Mouse (Mus musculus) neural tube, embryonic 13.5 days (tissue): ENCODE data around the gene Tnxb. TPM values are rescaled to one million over a fixed set of nuclear protein-coding genes. Genes with fewer than 3 reads are reported as not detected.

Experiments used
- ATAC-seq: fragments of 200-750 bp; cut with Nextera tagmentation; 2 replicates; pipeline ENCODE4 v1.8.0; 2017; ENCODE audit warnings: low read depth, mild to moderate bottlenecking, moderate TSS enrichment, moderate library complexity
- H3K27ac ChIP-seq: fragments of 300-500 bp; sonication (generic); replicated peaks from 2 replicates; pipeline ENCODE4 v1.5.1; 2015; ENCODE audit warnings: moderate library complexity, mild to moderate bottlenecking, inconsistent platforms
- H3K27me3 ChIP-seq: fragments of 300-500 bp; sonication (generic); 2 replicates; pipeline ENCODE4 v1.6.1; 2015; ENCODE audit warnings: mild to moderate bottlenecking, inconsistent platforms
- H3K36me3 ChIP-seq: fragments of 300-500 bp; sonication (generic); 2 replicates; pipeline ENCODE4 v1.6.1; 2015; ENCODE audit warnings: mild to moderate bottlenecking, inconsistent platforms
- H3K4me1 ChIP-seq: fragments of 300-500 bp; sonication (generic); replicated peaks from 2 replicates; pipeline ENCODE4 v1.6.1; 2015; ENCODE audit warnings: inconsistent platforms
- H3K4me2 ChIP-seq: fragments of 300-500 bp; sonication (generic); 2 replicates; pipeline ENCODE4 v1.6.1; 2015; ENCODE audit warnings: inconsistent platforms, mild to moderate bottlenecking, moderate library complexity
- H3K4me3 ChIP-seq: fragments of 300-500 bp; sonication (generic); 2 replicates; pipeline ENCODE4 v1.5.1; 2015; ENCODE audit warnings: mild to moderate bottlenecking, inconsistent platforms
- H3K9ac ChIP-seq: fragments of 300-500 bp; sonication (generic); 2 replicates; pipeline ENCODE4 v1.6.1; 2015; ENCODE audit warnings: moderate library complexity, mild to moderate bottlenecking, inconsistent platforms
- H3K9me3 ChIP-seq: fragments of 300-500 bp; sonication (generic); 2 replicates; pipeline ENCODE4 v1.6.1; 2016; ENCODE audit warnings: inconsistent platforms
- WGBS: fragments of 180-500 bp; shearing (Covaris S2); methylation state at CpG from one replicate; pipeline ENCODE4 v1.1.7; 2015; 5-methylcytosine and 5-hydroxymethylcytosine counted together
- polyA plus RNA-seq: library from polyadenylated mRNA; unstranded; fragments of >200 nt; fragmentation: Nextera tagmentation; extraction: Ambion mirVana; gene quantifications from 2 replicates; pipeline ENCODE4 v1.2.1, GENCODE M21; 2015

Gene Tnxb
- polyA plus RNA-seq, 1 experiment from 2014 or later, result 0.11 TPM

DNA sequence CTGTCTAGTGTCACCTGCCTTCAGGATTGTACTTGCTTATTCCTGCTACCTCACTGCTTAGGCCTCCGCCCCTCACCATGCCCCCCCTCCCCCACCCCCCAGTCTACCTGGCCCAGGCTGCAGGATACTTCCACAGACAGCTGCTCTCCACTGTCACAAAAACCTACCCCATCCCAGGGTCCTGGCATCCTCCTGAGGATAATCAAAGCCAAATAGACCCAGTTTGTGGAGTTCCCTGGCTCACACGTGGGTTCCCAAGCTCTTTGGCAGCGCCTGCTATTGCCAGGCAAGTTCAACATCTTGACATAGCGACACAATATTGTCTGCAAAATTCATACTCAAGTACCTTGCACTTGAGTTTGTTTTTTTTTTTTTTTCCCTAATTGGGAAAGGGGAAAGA, 10.3 kb downstream of the Tnxb start:
- no peaks in the 10 kb centered on the region for H3K9me3 ChIP-seq
- WGBS, result 81% methylated on average over 4 of the region's 4 CpGs
- H3K4me3 ChIP-seq, result no peak overlapping the region
- peaks cover 19% of the 10 kb centered on the region; the same call in 1 of the 2 replicates for H3K4me1 ChIP-seq
- peaks cover 21% of the 10 kb centered on the region for H3K27me3 ChIP-seq
- H3K9ac ChIP-seq, result no peak overlapping the region
- H3K4me2 ChIP-seq, result no peak overlapping the region
- no peaks in the 10 kb centered on the region for H3K36me3 ChIP-seq
- no peak for ATAC-seq
- H3K27ac ChIP-seq, result no peak overlapping the region

DNA sequence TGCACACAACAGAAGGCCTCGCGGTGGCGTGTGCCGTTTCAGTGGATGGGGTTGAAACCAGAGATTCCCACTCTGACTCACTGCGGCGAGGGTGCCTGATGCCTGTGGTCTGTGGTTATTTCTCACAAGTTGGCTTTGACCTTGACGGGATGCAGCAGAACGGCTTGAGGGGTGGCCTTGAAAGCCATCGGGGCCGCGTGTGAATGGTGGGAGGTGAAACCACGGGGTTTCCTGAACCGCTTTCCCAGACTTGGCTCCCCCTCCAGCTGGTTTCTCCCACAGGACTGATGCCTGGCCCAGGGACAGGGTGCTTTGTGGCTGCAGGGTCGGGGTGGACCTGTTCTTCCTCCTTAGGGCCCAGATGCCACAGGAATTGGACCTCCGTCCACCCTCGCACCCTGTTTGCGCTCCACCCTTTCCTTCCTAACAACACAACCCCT, 10.8 kb downstream of the Tnxb start:
- 79% methylated on average over 17 of the region's 17 CpGs for WGBS
- Histone ChIP-seq H3K27ac (no peak overlapping the region), H3K9me3 (no peaks in the 10 kb centered on the region), H3K4me2 (no peak overlapping the region), H3K27me3 (peaks cover 16% of the 10 kb centered on the region), H3K36me3 (no peaks in the 10 kb centered on the region), H3K4me1 (peaks cover 19% of the 10 kb centered on the region; the same call in 1 of the 2 replicates), H3K4me3 (no peak overlapping the region), H3K9ac (no peak overlapping the region)
- ATAC-seq, result no peak

DNA sequence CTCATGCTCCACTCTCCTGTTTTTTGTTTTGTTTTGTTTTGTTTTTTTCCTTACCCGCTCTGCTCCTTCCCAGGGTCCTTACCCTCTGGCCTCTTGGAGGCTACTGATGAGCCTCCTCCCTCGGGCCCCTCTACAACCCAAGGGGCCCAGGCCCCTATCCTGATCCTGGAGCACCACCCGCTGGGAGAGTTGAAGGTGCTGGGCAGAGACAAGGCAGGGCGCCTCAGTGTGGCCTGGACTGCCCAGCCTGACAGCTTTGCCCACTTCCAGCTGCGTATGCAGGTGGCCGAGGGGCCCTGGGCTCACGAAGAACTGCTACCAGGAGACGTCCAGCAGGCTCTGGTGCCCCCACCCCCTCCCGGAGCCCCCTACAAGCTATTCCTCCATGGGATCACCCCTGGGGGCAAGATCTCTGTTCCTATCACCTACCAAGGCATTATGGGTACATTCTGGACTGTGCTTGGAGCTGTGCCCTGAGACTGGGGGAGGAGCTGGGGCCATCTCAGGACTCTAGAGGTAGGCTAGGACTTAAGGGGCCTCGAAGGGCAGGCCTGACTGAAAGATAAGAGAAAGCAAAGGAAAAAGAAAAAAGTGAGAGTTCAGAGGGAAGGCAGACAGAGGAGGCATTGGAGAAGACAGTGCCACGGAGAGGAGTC, 11.7 kb downstream of the Tnxb start:
- Histone ChIP-seq H3K36me3 (no peaks in the 10 kb centered on the region), H3K9ac (no peak overlapping the region), H3K4me3 (no peak overlapping the region), H3K27me3 (peaks cover 15% of the 10 kb centered on the region), H3K9me3 (no peaks in the 10 kb centered on the region), H3K4me1 (peaks cover 19% of the 10 kb centered on the region; the same call in 1 of the 2 replicates), H3K4me2 (no peak overlapping the region), H3K27ac (no peak overlapping the region)
- 79% methylated on average over 11 of the region's 11 CpGs for WGBS
- no peak for ATAC-seq

DNA sequence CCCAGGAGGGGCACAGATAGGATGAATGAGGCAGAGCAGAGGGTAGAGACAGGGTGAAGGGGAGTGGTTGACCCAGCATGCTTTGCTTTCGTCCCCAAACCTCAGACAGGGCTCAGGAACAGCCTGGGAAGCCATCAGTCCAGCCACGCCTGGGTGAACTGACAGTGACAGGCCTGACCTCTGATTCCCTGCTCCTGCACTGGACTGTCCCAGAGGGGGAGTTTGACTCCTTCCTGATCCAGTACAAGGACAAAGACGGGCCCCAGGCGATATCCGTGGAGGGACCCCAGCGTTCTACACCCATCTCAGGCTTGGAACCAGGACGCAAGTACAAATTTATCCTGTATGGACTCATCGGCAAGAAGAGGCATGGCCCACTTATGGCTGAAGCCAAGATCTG, 12.8 kb downstream of the Tnxb start:
- ATAC-seq, result no peak
- H3K4me2 ChIP-seq, result no peak overlapping the region
- peaks cover 19% of the 10 kb centered on the region; the same call in 1 of the 2 replicates for H3K4me1 ChIP-seq
- peaks cover 12% of the 10 kb centered on the region for H3K27me3 ChIP-seq
- WGBS, result 75% methylated on average over 8 of the region's 8 CpGs
- no peak overlapping the region for H3K27ac ChIP-seq
- no peak overlapping the region for H3K4me3 ChIP-seq
- no peaks in the 10 kb centered on the region for H3K9me3 ChIP-seq
- H3K9ac ChIP-seq, result no peak overlapping the region
- H3K36me3 ChIP-seq, result no peaks in the 10 kb centered on the region

DNA sequence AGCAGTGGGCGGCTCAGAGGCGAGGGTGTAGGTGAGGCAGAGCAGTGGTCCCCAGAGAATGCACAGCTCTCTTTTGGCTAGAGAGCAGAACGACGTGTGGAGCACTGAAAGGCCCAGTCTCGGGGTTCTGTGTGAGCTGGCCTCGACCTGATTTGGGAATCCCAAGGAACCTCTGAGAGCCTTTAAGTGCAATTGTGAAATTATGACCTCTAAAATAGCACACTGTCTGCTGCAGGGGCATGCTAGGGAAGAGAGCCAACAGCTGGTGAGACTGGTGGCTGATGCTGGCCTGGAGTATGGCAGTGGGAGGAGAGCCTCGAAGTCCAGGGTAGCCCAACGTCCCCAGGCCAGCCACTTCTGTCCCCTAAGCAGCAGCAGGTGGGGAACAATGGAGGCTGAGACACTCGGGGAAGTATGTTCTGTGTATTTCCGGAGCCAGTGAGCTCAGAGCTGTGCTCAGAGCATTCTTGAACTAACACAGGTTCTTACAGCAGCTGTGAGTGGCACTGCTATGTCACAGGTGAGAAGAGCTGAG, 13.4 kb downstream of the Tnxb start:
- Histone ChIP-seq H3K27me3 (peaks cover 9% of the 10 kb centered on the region), H3K27ac (no peak overlapping the region), H3K9ac (no peak overlapping the region), H3K4me1 (peaks cover 19% of the 10 kb centered on the region; the same call in 1 of the 2 replicates), H3K4me3 (no peak overlapping the region), H3K9me3 (no peaks in the 10 kb centered on the region), H3K36me3 (no peaks in the 10 kb centered on the region), H3K4me2 (no peak overlapping the region)
- WGBS, result 63% methylated on average over 10 of the region's 10 CpGs
- ATAC-seq, result no peak

DNA sequence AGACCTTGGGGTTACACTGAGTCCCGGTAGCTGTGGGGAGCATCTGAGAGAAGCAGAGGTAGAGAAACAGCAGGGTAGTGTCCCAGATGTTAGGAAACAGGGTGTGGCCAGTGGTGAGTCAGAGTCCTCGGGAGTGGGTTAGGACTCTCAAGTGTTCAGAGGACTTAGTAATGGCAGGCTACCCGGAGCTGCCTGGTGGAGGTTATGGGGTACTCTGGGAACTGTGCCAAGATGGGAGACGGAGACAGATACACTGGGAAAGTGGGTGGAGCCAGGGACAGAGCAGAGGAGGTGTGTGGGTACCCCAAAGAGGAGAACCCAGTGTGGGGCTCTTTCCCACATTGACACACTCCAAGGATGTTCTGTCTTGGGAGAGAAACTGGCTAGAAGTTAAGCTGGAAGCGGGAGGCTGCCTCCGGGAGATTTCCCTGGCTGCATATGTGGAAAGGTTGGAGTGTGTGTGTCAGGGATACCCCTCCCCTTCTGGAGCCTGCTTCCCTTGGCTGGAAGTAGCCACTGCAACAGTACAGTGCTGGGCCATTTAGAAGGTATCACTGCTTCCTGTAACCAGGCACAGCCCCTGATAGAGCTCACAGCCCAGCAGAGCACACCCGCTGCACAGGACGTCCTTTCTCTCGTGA, 14.0 kb downstream of the Tnxb start:
- no peak overlapping the region for H3K9ac ChIP-seq
- no peak overlapping the region for H3K4me2 ChIP-seq
- no peaks in the 10 kb centered on the region for H3K36me3 ChIP-seq
- no peaks in the 10 kb centered on the region for H3K9me3 ChIP-seq
- peaks cover 6% of the 10 kb centered on the region; the same call in 1 of the 2 replicates for H3K27me3 ChIP-seq
- no peak overlapping the region for H3K27ac ChIP-seq
- 64% methylated on average over 9 of the region's 9 CpGs for WGBS
- H3K4me3 ChIP-seq, result no peak overlapping the region
- no peak for ATAC-seq
- peaks cover 19% of the 10 kb centered on the region; the same call in 1 of the 2 replicates for H3K4me1 ChIP-seq

- WGBS, result 84% methylated on average over 28 of the region's 28 CpGs
- Histone ChIP-seq H3K27ac (no peak overlapping the region), H3K4me3 (no peak overlapping the region), H3K4me1 (peaks cover 19% of the 10 kb centered on the region; the same call in 1 of the 2 replicates), H3K9me3 (no peaks in the 10 kb centered on the region), H3K9ac (no peak overlapping the region), H3K27me3 (no peaks in the 10 kb centered on the region; the same call in 1 of the 2 replicates), H3K36me3 (no peaks in the 10 kb centered on the region), H3K4me2 (no peak overlapping the region)
- ATAC-seq, result 0 out of 2 replicates have a peak, but pooled peaks have one; percentile 34
Measured at GRCm38 (mm10) chr17:34685120-34686110, 15.1 kb downstream of the Tnxb start.

GRCm38 (mm10) chr17:34688889-34689288, 18.6 kb downstream of the Tnxb start:
- H3K4me3 ChIP-seq, result no peak overlapping the region
- peaks cover 8% of the 10 kb centered on the region; the same call in 1 of the 2 replicates for H3K4me1 ChIP-seq
- no peaks in the 10 kb centered on the region for H3K36me3 ChIP-seq
- WGBS, result 92% methylated on average over 7 of the region's 7 CpGs
- no peaks in the 10 kb centered on the region for H3K9me3 ChIP-seq
- H3K9ac ChIP-seq, result no peak overlapping the region
- no peak for ATAC-seq
- no peaks in the 10 kb centered on the region for H3K27me3 ChIP-seq
- no peak overlapping the region for H3K4me2 ChIP-seq
- H3K27ac ChIP-seq, result no peak overlapping the region

GRCm38 (mm10) chr17:34690458-34690857, 20.1 kb downstream of the Tnxb start:
- Histone ChIP-seq H3K27me3 (no peaks in the 10 kb centered on the region), H3K27ac (no peak overlapping the region), H3K9ac (no peak overlapping the region), H3K9me3 (no peaks in the 10 kb centered on the region), H3K4me1 (no peaks in the 10 kb centered on the region), H3K4me2 (no peak overlapping the region), H3K4me3 (no peak overlapping the region), H3K36me3 (no peaks in the 10 kb centered on the region)
- WGBS, result 77% methylated on average over 4 of the region's 4 CpGs
- no peak for ATAC-seq

- Histone ChIP-seq H3K27me3 (no peaks in the 10 kb centered on the region), H3K4me1 (no peaks in the 10 kb centered on the region), H3K4me3 (no peak overlapping the region), H3K36me3 (no peaks in the 10 kb centered on the region), H3K9ac (no peak overlapping the region), H3K4me2 (no peak overlapping the region), H3K9me3 (no peaks in the 10 kb centered on the region), H3K27ac (no peak overlapping the region)
- WGBS, result 75% methylated on average over 7 of the region's 7 CpGs
- ATAC-seq, result no peak
Measured at GRCm38 (mm10) chr17:34692906-34693305, 22.6 kb downstream of the Tnxb start.

- Histone ChIP-seq H3K27ac (peak overlapping the region; percentile 61), H3K4me2 (no peak overlapping the region), H3K9ac (0 out of 2 replicates have a peak overlapping the region, but pooled peaks have one; percentile 41), H3K36me3 (no peaks in the 10 kb centered on the region), H3K9me3 (no peaks in the 10 kb centered on the region), H3K4me1 (peaks cover 16% of the 10 kb centered on the region), H3K27me3 (no peaks in the 10 kb centered on the region), H3K4me3 (no peak overlapping the region)
- peak; percentile 75 for ATAC-seq
- whole genome bisulfite sequencing, result 47% methylated on average over 14 of the region's 14 CpGs
Measured at GRCm38 (mm10) chr17:34699575-34700408, 29.5 kb downstream of the Tnxb start.
